Mouse (Mus musculus) heart, adult 2 months (tissue): ENCODE measurements around the gene Rps6ka1. TPM values are rescaled to one million over a fixed set of nuclear protein-coding genes. Genes with fewer than 3 reads are reported as not detected.
A peak's percentile ranks its signal among the peaks of the same experiment; 100 is the strongest.

Experiments
- DNase-seq, 2 experiments: peaks; one replicate each; pipeline ENCODE4 v3.0.0; 2021
- H3K27ac ChIP-seq: fragments of 200-600 bp; 2 replicates; pipeline ENCODE4 v1.8.1; 2022
- H3K27me3 ChIP-seq: fragments of 200-500 bp; 2 replicates; pipeline ENCODE4 v1.6.1; 2012; ENCODE audit warnings: mild to moderate bottlenecking, low read length, inconsistent platforms, mixed read lengths; ENCODE audit not compliant: control insufficient read depth, insufficient read depth
- H3K36me3 ChIP-seq: fragments of 200-500 bp; 2 replicates; pipeline ENCODE4 v1.6.1; 2012; ENCODE audit warnings: low read length, inconsistent platforms; ENCODE audit not compliant: control insufficient read depth, insufficient read depth
- H3K4me1 ChIP-seq: fragments of 200-500 bp; 2 replicates; pipeline ENCODE4 v1.6.1; 2011; ENCODE audit warnings: low read length; ENCODE audit not compliant: control insufficient read depth, insufficient read depth
- H3K4me3 ChIP-seq: fragments of 200-600 bp; 2 replicates; pipeline ENCODE4 v1.8.1; 2022
- H3K79me2 ChIP-seq: fragments of 200-500 bp; replicated peaks from 2 replicates; pipeline ENCODE4 v1.6.1; 2012; ENCODE audit warnings: mild to moderate bottlenecking, inconsistent platforms, low read length, moderate library complexity, mixed read lengths; ENCODE audit not compliant: control insufficient read depth, insufficient read depth
- H3K9ac ChIP-seq: fragments of 200-500 bp; 2 replicates; pipeline ENCODE4 v1.6.1; 2012; ENCODE audit warnings: low read depth, mild to moderate bottlenecking, control low read depth, inconsistent platforms, low read length, mixed read lengths
- CTCF ChIP-seq: fragments of 200-600 bp; IDR thresholded peaks from 2 replicates; pipeline ENCODE4 v1.8.1; 2022; ENCODE audit warnings: antibody characterized with exemption, mild to moderate bottlenecking, moderate library complexity
- EP300 ChIP-seq: fragments of 200-500 bp; IDR thresholded peaks from 2 replicates; pipeline ENCODE4 v1.6.1; 2011; ENCODE audit warnings: low read depth, low read length, control low read depth; ENCODE audit not compliant: insufficient read depth
- POLR2A ChIP-seq: fragments of 200-500 bp; IDR thresholded peaks from 2 replicates; pipeline ENCODE4 v1.6.1; 2011; ENCODE audit warnings: mild to moderate bottlenecking, low read depth, low read length, control low read depth; ENCODE audit not compliant: insufficient read depth
- WGBS: fragments of 180-500 bp; shearing (Covaris S2); methylation state at CpG from one replicate; pipeline ENCODE4 v1.1.7; 2018; 5-methylcytosine and 5-hydroxymethylcytosine counted together
- intact Hi-C: fragments of 180-260 bp; cut with DNase I; formaldehyde crosslinking; loops from one replicate; pipeline ENCODE4 v1.15.1; 2025
- polyA plus RNA-seq: library from polyadenylated mRNA; depleted of rRNA; stranded (reverse); fragments of >200 nt; gene quantifications from 2 replicates; pipeline ENCODE4 v1.2.3, GENCODE M21; 2012
- total RNA-seq, 2 experiments: library from RNA; stranded (reverse); gene quantifications; 2 replicates each; pipeline ENCODE4 v1.2.3; 2021

Gene Rps6ka1
- total and polyA plus RNA-seq, 3 experiments = 4.4 to 7.1 (median 4.8) TPM

DNA sequence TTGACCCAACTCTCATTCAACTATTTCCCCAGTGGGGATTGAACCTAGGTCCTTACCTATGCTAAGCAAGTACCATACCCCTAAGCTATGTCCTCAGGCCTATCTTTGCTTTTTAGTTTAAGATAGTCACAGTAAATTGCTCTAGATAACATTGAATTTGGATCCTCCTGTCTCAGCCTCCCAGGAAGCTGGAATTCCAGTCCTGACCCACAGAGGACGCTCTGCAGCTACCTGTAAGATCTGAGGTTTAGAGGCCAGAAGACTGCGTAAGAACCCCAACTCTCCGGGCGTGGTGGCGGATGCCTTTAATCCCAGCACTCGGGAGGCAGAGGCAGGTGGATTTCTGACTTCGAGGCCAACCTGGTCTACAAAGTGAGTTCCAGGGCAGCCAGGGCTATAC, 47.1 kb downstream of the Rps6ka1 start:
- DNase-seq = no peak
- 92% methylated on average over 7 of the region's 7 CpGs for WGBS
- Histone ChIP-seq H3K79me2 (no peaks in the 10 kb centered on the region), H3K4me3 (no peak overlapping the region), H3K27me3 (no peaks in the 10 kb centered on the region), H3K9ac (no peak overlapping the region), H3K27ac (no peak overlapping the region), H3K36me3 (no peaks in the 10 kb centered on the region), H3K4me1 (no peaks in the 10 kb centered on the region)
- intact Hi-C loops = no loop called here
- no peak for TF ChIP-seq POLR2A
- TF ChIP-seq EP300 = no peak
- TF ChIP-seq CTCF = no peak

DNA sequence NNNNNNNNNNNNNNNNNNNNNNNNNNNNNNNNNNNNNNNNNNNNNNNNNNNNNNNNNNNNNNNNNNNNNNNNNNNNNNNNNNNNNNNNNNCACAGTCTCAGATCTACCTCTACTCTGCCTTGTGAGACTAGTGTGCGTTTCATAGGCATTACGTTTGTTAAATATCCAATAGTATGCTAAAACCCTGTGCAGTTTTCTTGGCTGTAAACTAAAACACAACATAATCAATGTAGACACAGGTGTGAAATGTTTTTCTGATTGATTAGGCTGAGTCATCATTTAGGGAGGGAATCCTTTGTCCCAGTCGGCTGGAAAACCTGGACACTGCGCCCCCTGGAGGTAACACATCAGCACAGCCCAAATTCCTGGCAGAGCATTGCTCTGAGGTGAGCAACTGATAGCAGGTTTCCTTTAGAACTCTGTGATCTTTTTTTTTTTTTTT, 48.2 kb downstream of the Rps6ka1 start:
- Histone ChIP-seq H3K4me1 (no peaks in the 10 kb centered on the region), H3K4me3 (no peak overlapping the region), H3K27ac (no peak overlapping the region), H3K79me2 (no peaks in the 10 kb centered on the region), H3K36me3 (no peaks in the 10 kb centered on the region), H3K27me3 (no peaks in the 10 kb centered on the region), H3K9ac (no peak overlapping the region)
- WGBS = 65% methylated on average over 4 of the region's 4 CpGs
- no peak for DNase-seq
- intact Hi-C loops = loop anchor here (5.0 kb wide), 1 partner anchor 73 kb away; no protein-coding TSS in a partner anchor
- TF ChIP-seq POLR2A = no peak
- TF ChIP-seq CTCF = peak; percentile 48

DNA sequence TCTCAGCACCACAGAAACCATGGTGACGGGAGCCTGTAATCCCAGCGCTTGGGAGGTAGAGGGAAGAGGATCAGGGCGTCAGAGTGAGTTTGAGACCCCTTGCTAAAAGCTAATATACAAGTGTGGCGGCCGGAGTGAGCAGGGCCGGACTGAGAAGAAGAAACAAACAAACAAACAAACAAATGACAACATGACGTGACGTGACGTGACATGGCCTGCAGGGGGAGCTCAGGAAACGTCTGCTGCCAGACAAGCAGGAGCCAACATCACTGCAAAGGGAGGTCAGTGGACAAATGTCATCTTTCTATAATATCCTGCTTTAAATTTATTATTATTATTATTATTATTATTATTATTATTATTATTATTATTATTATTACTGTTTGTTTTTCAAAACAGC, 51.0 kb downstream of the Rps6ka1 start:
- H3K4me1 ChIP-seq = no peaks in the 10 kb centered on the region
- no peak overlapping the region for H3K9ac ChIP-seq
- no peak overlapping the region for H3K27ac ChIP-seq
- 53% methylated on average over 10 of the region's 10 CpGs for WGBS
- H3K27me3 ChIP-seq = no peaks in the 10 kb centered on the region
- no peaks in the 10 kb centered on the region for H3K79me2 ChIP-seq
- H3K4me3 ChIP-seq = no peak overlapping the region
- intact Hi-C loops = loop anchor here (5.0 kb wide), 1 partner anchor 76 kb away; no protein-coding TSS in a partner anchor
- TF ChIP-seq POLR2A = no peak
- TF ChIP-seq EP300 = no peak
- TF ChIP-seq CTCF = peak; percentile 49
- no peaks in the 10 kb centered on the region for H3K36me3 ChIP-seq
- DNase-seq = no peak

DNA sequence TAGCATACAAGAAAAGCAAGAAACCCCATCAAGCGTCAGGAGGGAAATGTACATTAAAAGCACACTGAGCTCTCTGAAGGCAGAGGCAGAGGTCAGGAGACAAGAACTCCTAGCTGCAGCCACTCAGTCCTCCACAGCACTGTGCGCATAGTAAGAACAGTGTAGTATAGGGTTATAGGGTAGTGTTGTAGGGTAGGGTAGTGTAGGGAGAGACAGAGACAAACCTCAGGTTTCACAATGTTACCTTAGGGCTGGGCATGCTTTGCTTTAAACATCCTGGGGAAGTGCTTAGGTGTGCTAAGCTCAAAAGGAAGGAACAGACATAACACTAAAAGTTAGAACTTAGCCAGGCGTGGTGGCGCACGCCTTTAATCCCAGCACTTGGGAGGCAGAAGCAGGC, 52.4 kb downstream of the Rps6ka1 start:
- Histone ChIP-seq H3K4me1 (no peaks in the 10 kb centered on the region), H3K27me3 (no peaks in the 10 kb centered on the region), H3K36me3 (no peaks in the 10 kb centered on the region), H3K9ac (no peak overlapping the region), H3K79me2 (no peaks in the 10 kb centered on the region), H3K27ac (no peak overlapping the region), H3K4me3 (no peak overlapping the region)
- intact Hi-C loops = loop anchor here (5.0 kb wide), 1 partner anchor 77 kb away; no protein-coding TSS in a partner anchor
- TF ChIP-seq EP300 = no peak
- no peak for TF ChIP-seq POLR2A
- no peak for TF ChIP-seq CTCF
- 94% methylated on average over 5 of the region's 5 CpGs for WGBS
- DNase-seq = no peak

- Histone ChIP-seq H3K79me2 (no peaks in the 10 kb centered on the region), H3K4me3 (no peak overlapping the region), H3K9ac (no peak overlapping the region), H3K36me3 (no peaks in the 10 kb centered on the region), H3K4me1 (peaks cover 2% of the 10 kb centered on the region), H3K27me3 (no peaks in the 10 kb centered on the region), H3K27ac (no peak overlapping the region)
- DNase-seq = no peak
- intact Hi-C loops = no loop called here
- WGBS = 38% methylated on average over 15 of the region's 15 CpGs
- TF ChIP-seq EP300 (no peak), CTCF (peak; percentile 53)
Observed at GRCm38 (mm10) chr4:133832945-133833874, 54.4 kb downstream of the Rps6ka1 start.

DNA sequence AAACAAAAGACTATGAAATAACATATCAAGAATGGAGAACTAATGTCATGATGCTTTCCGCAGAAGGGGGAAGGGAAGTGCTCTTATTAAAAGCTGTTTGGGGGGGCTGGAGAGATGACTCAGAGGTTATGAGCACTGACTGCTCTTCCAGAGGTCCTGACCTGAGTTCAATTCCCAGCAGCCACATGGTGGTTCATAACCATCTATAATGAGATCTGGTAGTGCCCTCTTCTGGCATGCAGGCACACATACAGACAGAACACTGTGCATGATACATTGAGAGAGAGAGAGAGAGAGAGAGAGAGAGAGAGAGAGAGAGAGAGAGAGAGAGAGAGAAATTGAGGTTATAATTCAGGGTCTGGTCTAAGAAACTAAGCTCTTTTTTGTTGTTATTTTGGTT, 57.1 kb downstream of the Rps6ka1 start:
- Histone ChIP-seq H3K27me3 (no peaks in the 10 kb centered on the region), H3K27ac (no peak overlapping the region), H3K36me3 (no peaks in the 10 kb centered on the region), H3K4me3 (no peak overlapping the region), H3K79me2 (no peaks in the 10 kb centered on the region), H3K9ac (no peak overlapping the region), H3K4me1 (peaks cover 2% of the 10 kb centered on the region)
- WGBS = 96% methylated on average over 1 of the region's 1 CpGs
- intact Hi-C loops = no loop called here
- DNase-seq = no peak
- no peak for TF ChIP-seq CTCF
- TF ChIP-seq EP300 = no peak
- no peak for TF ChIP-seq POLR2A
